Comparison of ENCODE assay signal across 8 mouse cellular contexts in genomic region chr17:28256651-28257328, GRCm38 (mm10). TPM values are rescaled to one million over a fixed set of nuclear protein-coding genes. Genes with fewer than 3 reads are reported as not detected.
DNase-seq lines count a peak whose midpoint lies in the region; ATAC-seq and TF ChIP-seq lines count a peak whose summit lies in the region.

No protein-coding gene starts in this region.

- WGBS in spleen, adult 2 months = 5% methylated on average over 13 of the region's 13 CpGs
- 46% methylated on average over 13 of the region's 13 CpGs for WGBS in embryonic facial prominence, embryonic 13.5 days
- 32% methylated on average over 13 of the region's 13 CpGs for WGBS in limb, embryonic 14.5 days

- H3K9me3 ChIP-seq in embryonic facial prominence, embryonic 13.5 days = peaks cover 10% of the 10 kb centered on the region; the same call in 1 of the 2 replicates
- H3K9me3 ChIP-seq in limb, embryonic 14.5 days (ENCODE audit: control insufficient read depth, low read length) = no peaks in the 10 kb centered on the region; the same call in 1 of the 2 replicates

- 0 out of 2 replicates have a peak overlapping the region, but pooled peaks have one; percentile 36 for H3K9ac ChIP-seq in embryonic facial prominence, embryonic 13.5 days
- H3K9ac ChIP-seq in limb, embryonic 14.5 days (ENCODE audit: low read depth, low read length, severe bottlenecking) = no peak overlapping the region

- no peak for TF ChIP-seq POLR2A in spleen, adult 2 months (IDR thresholded peaks at IDR 0.05; ENCODE audit: low read depth, low read length)
- no peak for TF ChIP-seq POLR2A in limb, embryonic 14.5 days (IDR thresholded peaks at IDR 0.05; ENCODE audit: borderline replicate concordance, extremely low read depth, insufficient read depth, insufficient read length)

- no peaks in the 10 kb centered on the region; the same call in 1 of the 2 replicates for H3K36me3 ChIP-seq in spleen, adult 2 months (ENCODE audit: control insufficient read depth, insufficient read depth, low read length)
- peaks cover 19% of the 10 kb centered on the region for H3K36me3 ChIP-seq in embryonic facial prominence, embryonic 13.5 days
- H3K36me3 ChIP-seq in limb, embryonic 14.5 days (ENCODE audit: control insufficient read depth, insufficient read depth, low read length) = peaks cover 12% of the 10 kb centered on the region; the same call in 1 of the 2 replicates

- no peaks in the 10 kb centered on the region for H3K27me3 ChIP-seq in spleen, adult 2 months (ENCODE audit: control insufficient read depth, insufficient read depth, low read length)
- H3K27me3 ChIP-seq in embryonic facial prominence, embryonic 13.5 days = no peaks in the 10 kb centered on the region
- H3K27me3 ChIP-seq in limb, embryonic 14.5 days (ENCODE audit: control insufficient read depth, insufficient read depth, low read length) = no peaks in the 10 kb centered on the region

- TF ChIP-seq CTCF in spleen, adult 2 months (IDR thresholded peaks at IDR 0.05; ENCODE audit: extremely low read depth, insufficient read depth, insufficient read length, insufficient replicate concordance) = no peak

- H3K4me3 ChIP-seq in spleen, adult 2 months (ENCODE audit: extremely low read depth, insufficient read depth, insufficient read length) = no peak overlapping the region; the same call in 1 of the 2 replicates
- H3K4me3 ChIP-seq in embryonic facial prominence, embryonic 13.5 days = no peak overlapping the region
- no peak overlapping the region for H3K4me3 ChIP-seq in limb, embryonic 14.5 days (replicated peaks; ENCODE audit: low read length)

- peak overlapping the region; percentile 48; the same call in 1 of the 2 replicates for H3K27ac ChIP-seq in spleen, adult 2 months (ENCODE audit: insufficient read depth, low read length)
- H3K27ac ChIP-seq in embryonic facial prominence, embryonic 13.5 days = peak overlapping the region; percentile 71
- peak overlapping the region; percentile 70 for H3K27ac ChIP-seq in limb, embryonic 14.5 days (replicated peaks; ENCODE audit: low read depth, low read length)

- ATAC-seq in embryonic facial prominence, embryonic 13.5 days (ENCODE audit: insufficient number of reproducible peaks, insufficient read depth, low FRiP score, low TSS enrichment, low read depth) = 0 out of 2 replicates have a peak, but pooled peaks have one; percentile 8
- ATAC-seq in hematopoietic stem cell, adult 5-6 weeks (replicated peaks in 1 of 2; ENCODE audit: insufficient read depth in 1 of 2, low FRiP score in 2 of 2, low TSS enrichment in 1 of 2, low read depth in 1 of 2, poor library complexity in 2 of 2, severe bottlenecking in 2 of 2) = peak; percentile 77 to 83
- peak; percentile 77 for ATAC-seq in limb, embryonic 14.5 days (ENCODE audit: low FRiP score, low read depth)
- no peak for ATAC-seq in erythroblast, adult 5-6 weeks (replicated peaks; ENCODE audit: low FRiP score, poor library complexity, severe bottlenecking)

- peak; percentile 27 to 69 for DNase-seq in spleen, adult 2 months (ENCODE audit: low read depth in 1 of 2, low spot score in 2 of 2)
- DNase-seq in spleen, postnatal 14 days (ENCODE audit: low spot score in 2 of 2) = no peak
- peak; percentile 57 for DNase-seq in limb, embryonic 14.5 days (ENCODE audit: low spot score)
- DNase-seq in naive thymus-derived CD4-positive, alpha-beta T cell, adult 2 months (ENCODE audit: low read depth) = peak; percentile 94
- DNase-seq in cerebellum, postnatal 36 days = no peak

- H3K4me2 ChIP-seq in embryonic facial prominence, embryonic 13.5 days = peak overlapping the region; percentile 5; the same call in 1 of the 2 replicates
- H3K4me2 ChIP-seq in limb, embryonic 14.5 days (replicated peaks; ENCODE audit: low read depth, low read length, severe bottlenecking) = peak overlapping the region; percentile 17; the same call in 1 of the 2 replicates

- peaks cover 14% of the 10 kb centered on the region; the same call in 1 of the 2 replicates for H3K4me1 ChIP-seq in spleen, adult 2 months (ENCODE audit: control insufficient read depth, insufficient read depth, insufficient read length)
- peaks cover 42% of the 10 kb centered on the region for H3K4me1 ChIP-seq in embryonic facial prominence, embryonic 13.5 days
- peaks cover 36% of the 10 kb centered on the region for H3K4me1 ChIP-seq in limb, embryonic 14.5 days (ENCODE audit: control insufficient read depth, insufficient read depth, low read length)

RNA-seq across cellular contexts. Expression of gene Ppard, which starts 24.3 kb away (rescaled TPM):
- 23.2 and 28.8 TPM in 2 replicates for polyA plus RNA-seq in spleen, adult 2 months (2012; rRNA removed)
- 3.2 and 3.3 TPM in 2 replicates for polyA plus RNA-seq in embryonic facial prominence, embryonic 13.5 days (2015; fragmentation: Nextera tagmentation; extraction: Ambion mirVana)
- 2.2 and 3.8 TPM in 2 replicates for total RNA-seq in hematopoietic stem cell, adult 5-6 weeks (2017)
- 29.2 and 37.9 TPM in 2 replicates for polyA plus RNA-seq in limb, embryonic 14.5 days (2012; rRNA removed)
- polyA plus RNA-seq in limb, embryonic 14.5 days (2014; fragmentation: Nextera tagmentation; extraction: Ambion mirVana) = 3.7 and 4.2 TPM in 2 replicates
- 0.21 and 0.77 TPM in 2 replicates for total RNA-seq in erythroblast, adult 5-6 weeks (2015; ENCODE audit: low replicate concordance)
- 0.94 TPM in 1 of 2 replicates, not detected in the other for total RNA-seq in erythroblast, adult 5-6 weeks (2017; ENCODE audit: low replicate concordance)

RNA-seq across cellular contexts. Expression of gene Def6, which starts 49.2 kb away (rescaled TPM):
- 69.7 and 79.0 TPM in 2 replicates for polyA plus RNA-seq in spleen, adult 2 months (2012; rRNA removed)
- polyA plus RNA-seq in embryonic facial prominence, embryonic 13.5 days (2015; fragmentation: Nextera tagmentation; extraction: Ambion mirVana) = 13.0 and 13.1 TPM in 2 replicates
- 113 and 137 TPM in 2 replicates for total RNA-seq in hematopoietic stem cell, adult 5-6 weeks (2017)
- 14.6 and 15.5 TPM in 2 replicates for polyA plus RNA-seq in limb, embryonic 14.5 days (2012; rRNA removed)
- polyA plus RNA-seq in limb, embryonic 14.5 days (2014; fragmentation: Nextera tagmentation; extraction: Ambion mirVana) = 10.0 and 12.7 TPM in 2 replicates
- 7.5 and 12.9 TPM in 2 replicates for total RNA-seq in erythroblast, adult 5-6 weeks (2015; ENCODE audit: low replicate concordance)
- total RNA-seq in erythroblast, adult 5-6 weeks (2017; ENCODE audit: low replicate concordance) = 21.9 and 28.0 TPM in 2 replicates

RNA-seq across cellular contexts. Expression of gene Fance, which starts 56.5 kb away (rescaled TPM):
- polyA plus RNA-seq in spleen, adult 2 months (2012; rRNA removed) = 17.2 and 19.3 TPM in 2 replicates
- polyA plus RNA-seq in embryonic facial prominence, embryonic 13.5 days (2015; fragmentation: Nextera tagmentation; extraction: Ambion mirVana) = 34.5 and 39.5 TPM in 2 replicates
- 7.5 and 19.6 TPM in 2 replicates for total RNA-seq in hematopoietic stem cell, adult 5-6 weeks (2017)
- polyA plus RNA-seq in limb, embryonic 14.5 days (2012; rRNA removed) = 28.3 and 32.4 TPM in 2 replicates
- 30.8 and 36.1 TPM in 2 replicates for polyA plus RNA-seq in limb, embryonic 14.5 days (2014; fragmentation: Nextera tagmentation; extraction: Ambion mirVana)
- 23.1 TPM in 1 of 2 replicates, not detected in the other for total RNA-seq in erythroblast, adult 5-6 weeks (2015; ENCODE audit: low replicate concordance)
- total RNA-seq in erythroblast, adult 5-6 weeks (2017; ENCODE audit: low replicate concordance) = 0.68 and 8.4 TPM in 2 replicates

Comparison
In these comparisons a context has a peak if more than half of its experiments do, and no peak if none do; other contexts are left out.
1. DNase-seq: peak in spleen, adult 2 months (2 of 2), limb, embryonic 14.5 days (single experiment) and naive thymus-derived CD4-positive, alpha-beta T cell, adult 2 months (single experiment); none in spleen, postnatal 14 days (0 of 2) and cerebellum, postnatal 36 days (0 of 2).
2. Peak in every context shown above with its lines, with median percentiles within 50 percentile points of each other: H3K27ac ChIP-seq.